Mouse (Mus musculus) spleen, adult 2 months (tissue): Measurements from ENCODE around the gene Trhr2.

Experiments
- CTCF ChIP-seq: fragments of 200-500 bp; IDR thresholded peaks from 2 replicates; pipeline ENCODE4 v1.5.1; 2011; ENCODE audit warnings: mild to moderate bottlenecking, inconsistent platforms; ENCODE audit not compliant: insufficient read depth, insufficient read length, insufficient replicate concordance; ENCODE audit errors: extremely low read depth
- POLR2A ChIP-seq: fragments of 200-500 bp; IDR thresholded peaks from 2 replicates; pipeline ENCODE4 v1.6.1; 2011; ENCODE audit warnings: low read depth, low read length, inconsistent platforms

- TF ChIP-seq POLR2A (no peak), CTCF (no peak)
These were observed 18.2 kb downstream of the Trhr2 start for GRCm38 (mm10) chr8:122342362-122342761.
